Mouse (Mus musculus) splenic B cell, adult 2 months (primary cell): ENCODE measurements around the gene Ufd1.

Experiments used
- DNase-seq: peaks from one replicate; pipeline ENCODE4 v3.0.0-alpha.2; 2011; ENCODE audit warnings: low read depth, low spot score
- H3K27me3 ChIP-seq: 2 replicates; pipeline ENCODE4 v1.6.1; 2012; ENCODE audit warnings: mild to moderate bottlenecking, low read length, moderate library complexity, mixed read lengths; ENCODE audit not compliant: control insufficient read depth, poor library complexity, insufficient read depth, severe bottlenecking
- H3K36me3 ChIP-seq: 2 replicates; pipeline ENCODE4 v1.6.1; 2012; ENCODE audit warnings: mild to moderate bottlenecking, low read length, moderate library complexity, mixed read lengths; ENCODE audit not compliant: control insufficient read depth, poor library complexity, insufficient read depth, severe bottlenecking

Gene Ufd1

GRCm38 (mm10) chr16:18788627-18789406 lies 22.8 kb upstream of the Ufd1 start:
- DNase-seq: no peak
- Histone ChIP-seq H3K36me3 (no peaks in the 10 kb centered on the region), H3K27me3 (no peaks in the 10 kb centered on the region)

GRCm38 (mm10) chr16:18795223-18795899 lies 16.2 kb upstream of the Ufd1 start:
- DNase-seq: no peak
- no peaks in the 10 kb centered on the region for H3K27me3 ChIP-seq

GRCm38 (mm10) chr16:18796645-18797044 lies 14.9 kb upstream of the Ufd1 start:
- Histone ChIP-seq H3K36me3 (no peaks in the 10 kb centered on the region), H3K27me3 (no peaks in the 10 kb centered on the region)

More at GRCm38 (mm10) chr16:18795223-18795899, 16.2 kb upstream of the Ufd1 start:
- H3K36me3 ChIP-seq: no peaks in the 10 kb centered on the region

GRCm38 (mm10) chr16:18798151-18798550 lies 13.4 kb upstream of the Ufd1 start:
- no peaks in the 10 kb centered on the region for H3K27me3 ChIP-seq
- no peaks in the 10 kb centered on the region for H3K36me3 ChIP-seq
- DNase-seq: no peak

More at GRCm38 (mm10) chr16:18796645-18797044, 14.9 kb upstream of the Ufd1 start:
- DNase-seq: no peak

GRCm38 (mm10) chr16:18798841-18799240 lies 12.7 kb upstream of the Ufd1 start:
- H3K27me3 ChIP-seq: no peaks in the 10 kb centered on the region
- no peak for DNase-seq
- H3K36me3 ChIP-seq: no peaks in the 10 kb centered on the region

GRCm38 (mm10) chr16:18805746-18806145 lies 5.8 kb upstream of the Ufd1 start:
- H3K27me3 ChIP-seq: no peaks in the 10 kb centered on the region
- H3K36me3 ChIP-seq: 0 out of 2 replicates have a peak, but pooled peaks cover 2% of the 10 kb centered on the region
- no peak for DNase-seq

- H3K27me3 ChIP-seq: no peaks in the 10 kb centered on the region
- H3K36me3 ChIP-seq: 0 out of 2 replicates have a peak, but pooled peaks cover 2% of the 10 kb centered on the region
- DNase-seq: no peak
Measured at GRCm38 (mm10) chr16:18809001-18809400, 2.6 kb upstream of the Ufd1 start.

GRCm38 (mm10) chr16:18811032-18811431 lies 547 bp upstream of the Ufd1 start:
- peak; percentile 22 for DNase-seq

GRCm38 (mm10) chr16:18812385-18812910 lies 869 bp downstream of the Ufd1 start:
- DNase-seq: no peak
- Histone ChIP-seq H3K36me3 (no peaks in the 10 kb centered on the region; the same call in 1 of the 2 replicates), H3K27me3 (no peaks in the 10 kb centered on the region)

More at GRCm38 (mm10) chr16:18811032-18811431, 547 bp upstream of the Ufd1 start:
- Histone ChIP-seq H3K36me3 (0 out of 2 replicates have a peak, but pooled peaks cover 2% of the 10 kb centered on the region), H3K27me3 (no peaks in the 10 kb centered on the region)

- H3K27me3 ChIP-seq: no peaks in the 10 kb centered on the region
- DNase-seq: no peak
- H3K36me3 ChIP-seq: peaks cover 15% of the 10 kb centered on the region
Measured at GRCm38 (mm10) chr16:18822356-18822755, 10.8 kb downstream of the Ufd1 start.

- no peak for DNase-seq
- Histone ChIP-seq H3K27me3 (no peaks in the 10 kb centered on the region), H3K36me3 (peaks cover 18% of the 10 kb centered on the region)
Measured at GRCm38 (mm10) chr16:18822925-18823324, 11.3 kb downstream of the Ufd1 start.

- Histone ChIP-seq H3K36me3 (peaks cover 28% of the 10 kb centered on the region), H3K27me3 (no peaks in the 10 kb centered on the region)
- no peak for DNase-seq
Measured at GRCm38 (mm10) chr16:18828630-18829029, 17.1 kb downstream of the Ufd1 start.

GRCm38 (mm10) chr16:18829102-18829501 lies 17.5 kb downstream of the Ufd1 start:
- Histone ChIP-seq H3K27me3 (no peaks in the 10 kb centered on the region), H3K36me3 (peaks cover 28% of the 10 kb centered on the region)
- DNase-seq: no peak

GRCm38 (mm10) chr16:18833486-18833885 lies 21.9 kb downstream of the Ufd1 start:
- no peak for DNase-seq
- H3K36me3 ChIP-seq: peaks cover 18% of the 10 kb centered on the region
- no peaks in the 10 kb centered on the region for H3K27me3 ChIP-seq

GRCm38 (mm10) chr16:18836073-18836467 lies 24.5 kb downstream of the Ufd1 start:
- DNase-seq: no peak
- Histone ChIP-seq H3K27me3 (no peaks in the 10 kb centered on the region), H3K36me3 (peaks cover 8% of the 10 kb centered on the region)
